Mouse (Mus musculus) testis, adult 2 months (tissue): ENCODE data around the gene Ctsh.

Source experiments
- CTCF ChIP-seq: fragments of 200-500 bp; IDR thresholded peaks from 2 replicates; pipeline ENCODE4 v1.5.1; 2012; ENCODE audit warnings: low read depth, mild to moderate bottlenecking, inconsistent platforms, low read length, moderate library complexity; ENCODE audit not compliant: control insufficient read depth, insufficient read depth, insufficient replicate concordance
- POLR2A ChIP-seq: fragments of 200-500 bp; IDR thresholded peaks from 2 replicates; pipeline ENCODE4 v1.6.1; 2012; ENCODE audit warnings: low read depth, mild to moderate bottlenecking, inconsistent platforms, low read length, moderate library complexity; ENCODE audit not compliant: control insufficient read depth

DNA sequence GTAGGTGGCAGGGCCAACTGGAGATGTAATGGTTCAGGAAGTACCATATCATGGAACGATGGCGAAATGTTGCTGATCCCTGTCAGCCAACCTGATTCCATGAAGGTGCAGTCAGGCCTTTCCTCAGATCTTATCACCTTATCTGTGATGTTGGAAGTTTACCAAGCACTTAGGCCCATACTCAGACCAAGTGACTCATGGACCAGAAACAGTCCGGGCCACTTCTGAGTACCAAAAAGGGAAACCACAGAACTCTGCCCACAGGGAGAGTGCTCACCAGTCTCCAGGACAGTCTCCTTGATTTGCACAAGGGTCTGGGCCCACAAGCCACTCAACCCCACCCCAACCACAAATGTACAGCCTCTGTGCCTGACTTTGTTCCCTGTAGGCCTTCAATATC lies 18.2 kb upstream of the Ctsh start:
- TF ChIP-seq CTCF (no peak), POLR2A (no peak)
